Mouse (Mus musculus) cerebellum, adult 18-20 months (tissue): ENCODE measurements at regions not wholly inside any gene's neighbourhood (a gene's known extent, or its start where the extent isn't known, plus 50 kb on each side); places are given as distances from the start of the nearest gene placed in this dataset.

ENCODE experiments used
- DNase-seq, 2 experiments: peaks; one replicate each; pipeline ENCODE4 v3.0.0; 2021

GRCm38 (mm10) chr7:71409903-71410302, 58.6 kb upstream of the Gm10295 start:
- no peak for DNase-seq

GRCm38 (mm10) chr7:71409061-71409460, 57.8 kb upstream of the Gm10295 start:
- DNase-seq, result no peak

GRCm38 (mm10) chr7:71406283-71406682, 55.0 kb upstream of the Gm10295 start:
- no peak for DNase-seq
